Mouse (Mus musculus): ENCODE results near the gene Efemp2.

- TF ChIP-seq CTCF (IDR thresholded peaks at IDR 0.05; ENCODE audit: low read depth, low read length), result peak; percentile 96
- TF ChIP-seq POLR2A (IDR thresholded peaks at IDR 0.05; ENCODE audit: borderline replicate concordance, low read depth, low read length), result no peak; the same call in none of the 2 replicates
Measured at GRCm38 (mm10) chr19:5487768-5488550, 14.2 kb downstream of the Efemp2 start, which contains the start of gene Mus81.
